Mouse (Mus musculus): ENCODE measurements around the gene Pdik1l. TPM values are rescaled to one million over a fixed set of nuclear protein-coding genes. Genes with fewer than 3 reads are reported as not detected.

Pdik1l gene
- total and polyA plus RNA-seq, 3 experiments: 4.0 to 53.2 (median 42.9) TPM

- peak overlapping the region; percentile 60; the same call in 1 of the 2 replicates for H3K4me3 ChIP-seq (ENCODE audit: low read depth, low read length)
These were observed 37.4 kb downstream of the Pdik1l start for GRCm38 (mm10) chr4:134250116-134250929.

DNA sequence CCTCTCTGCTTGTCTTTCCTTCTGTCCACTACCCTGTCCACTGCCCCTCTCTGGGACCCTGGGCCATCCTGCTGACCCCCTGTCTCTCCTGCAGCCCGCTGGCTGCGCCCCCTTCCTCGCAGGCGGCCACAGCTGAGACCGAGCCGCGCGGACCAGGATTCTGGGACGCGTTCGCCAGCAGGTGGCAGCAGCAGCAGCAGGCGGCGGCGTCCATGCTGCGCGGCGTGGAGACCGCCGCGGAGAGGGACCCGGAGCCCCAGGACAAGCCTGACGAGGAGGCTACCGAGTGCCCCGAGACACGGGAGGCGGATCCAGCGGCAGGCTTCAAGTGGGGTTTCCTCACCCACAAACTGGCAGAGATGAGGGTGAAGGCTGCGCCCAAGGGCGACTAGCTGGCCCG is 38.0 kb downstream of the Pdik1l start:
- DNase-seq (ENCODE audit: low spot score): peak; percentile 65
- H3K4me1 ChIP-seq (ENCODE audit: insufficient read depth, low read depth, low read length): peaks cover 39% of the 10 kb centered on the region

More at GRCm38 (mm10) chr4:134250116-134250929, 37.4 kb downstream of the Pdik1l start:
- Histone ChIP-seq H3K4me1 (ENCODE audit: insufficient read depth, low read depth, low read length) (peaks cover 36% of the 10 kb centered on the region), H3K9me3 (replicated peaks) (peaks cover 13% of the 10 kb centered on the region), H3K27me3 (ENCODE audit: insufficient read depth, low read length) (peaks cover 92% of the 10 kb centered on the region), H3K36me3 (replicated peaks) (no peaks in the 10 kb centered on the region)
- TF ChIP-seq GATA2 (IDR thresholded peaks at IDR 0.05; ENCODE audit: borderline replicate concordance, low read depth, low read length) (no peak), POLR2AphosphoS5 (IDR thresholded peaks at IDR 0.05; ENCODE audit: insufficient replicate concordance, low read depth, low read length) (no peak)
- ATAC-seq (ENCODE audit: extremely low read depth, insufficient number of reproducible peaks, low FRiP score, poor library complexity, severe bottlenecking): no peak
- DNase-seq (ENCODE audit: low spot score): no peak

DNA sequence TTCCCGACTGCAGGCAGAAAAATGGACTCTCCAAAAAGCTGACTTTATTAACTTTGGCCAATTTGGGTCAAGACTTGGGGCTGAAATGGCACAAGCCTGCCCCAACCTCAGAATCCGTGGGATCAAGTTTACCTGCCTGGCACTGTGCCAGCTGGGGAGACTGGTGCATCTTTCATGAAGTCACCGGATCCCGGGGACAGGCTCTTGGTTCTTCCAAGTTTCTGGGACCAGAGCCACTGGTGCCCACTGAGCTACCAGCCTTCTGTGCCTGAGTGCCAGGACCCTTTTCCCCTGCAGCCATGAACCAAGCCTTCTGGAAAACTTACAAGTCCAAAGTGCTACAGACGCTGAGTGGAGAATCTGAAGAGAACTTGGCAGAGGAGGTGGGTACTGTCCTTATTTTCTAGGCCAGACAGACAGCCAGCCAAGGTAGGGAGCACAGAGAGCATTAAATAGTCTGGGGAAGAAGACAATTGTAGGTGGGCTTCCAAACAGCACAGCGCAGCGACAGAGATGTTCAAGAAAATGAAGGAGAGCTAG is 40.9 kb downstream of the Pdik1l start, which contains the start of gene Gm30191:
Gene Gm30191, plus strand, starts transcription at position 217 of the 540 bp plus-strand sequence.
- ATAC-seq (ENCODE audit: extremely low read depth, insufficient number of reproducible peaks, low FRiP score, poor library complexity, severe bottlenecking): no peak
- TF ChIP-seq POLR2AphosphoS5 (IDR thresholded peaks at IDR 0.05; ENCODE audit: insufficient replicate concordance, low read depth, low read length) (no peak), GATA1 (IDR thresholded peaks at IDR 0.05; ENCODE audit: borderline replicate concordance, low read length) (no peak)
- Histone ChIP-seq H3K9me3 (replicated peaks) (peaks cover 10% of the 10 kb centered on the region), H3K27me3 (ENCODE audit: insufficient read depth, low read length) (peaks cover 58% of the 10 kb centered on the region), H3K4me1 (ENCODE audit: insufficient read depth, low read depth, low read length) (peaks cover 48% of the 10 kb centered on the region), H3K36me3 (replicated peaks) (peaks cover 20% of the 10 kb centered on the region), H3K4me3 (ENCODE audit: low read depth, low read length) (peak within 1 kb of the TSS; percentile 86; the same call in 1 of the 2 replicates)
- DNase-seq (ENCODE audit: low spot score): no peak

More for the DNA sequence above, 38.0 kb downstream of the Pdik1l start:
- Histone ChIP-seq H3K27me3 (ENCODE audit: insufficient read depth, low read length) (peaks cover 86% of the 10 kb centered on the region), H3K9me3 (replicated peaks) (peaks cover 13% of the 10 kb centered on the region), H3K4me3 (ENCODE audit: low read depth, low read length) (peak overlapping the region; percentile 60; the same call in 1 of the 2 replicates), H3K36me3 (replicated peaks) (peaks cover under 1% of the 10 kb centered on the region)
- ATAC-seq (ENCODE audit: extremely low read depth, insufficient number of reproducible peaks, low FRiP score, poor library complexity, severe bottlenecking): no peak
- TF ChIP-seq GATA2 (IDR thresholded peaks at IDR 0.05; ENCODE audit: borderline replicate concordance, low read depth, low read length): no peak
- 0 out of 2 replicates have a peak, but pooled peaks have one; percentile 10 for TF ChIP-seq CTCF (IDR thresholded peaks at IDR 0.05; ENCODE audit: low read depth, low read length)

GRCm38 (mm10) chr4:134246256-134246655 is 41.4 kb downstream of the Pdik1l start:
- TF ChIP-seq GATA2 (IDR thresholded peaks at IDR 0.05; ENCODE audit: borderline replicate concordance, low read depth, low read length) (no peak), CTCF (IDR thresholded peaks at IDR 0.05; ENCODE audit: low read depth, low read length) (no peak), TAL1 (conservative IDR thresholded peaks at IDR 0.05; ENCODE audit: low read depth, low read length) (no peak), POLR2AphosphoS5 (IDR thresholded peaks at IDR 0.05; ENCODE audit: insufficient replicate concordance, low read depth, low read length) (no peak), GATA1 (IDR thresholded peaks at IDR 0.05; ENCODE audit: borderline replicate concordance, low read length) (no peak)
- Histone ChIP-seq H3K27me3 (ENCODE audit: insufficient read depth, low read length) (peaks cover 52% of the 10 kb centered on the region), H3K9me3 (replicated peaks) (peaks cover 5% of the 10 kb centered on the region), H3K4me3 (ENCODE audit: low read depth, low read length) (no peak overlapping the region), H3K36me3 (replicated peaks) (peaks cover 20% of the 10 kb centered on the region), H3K4me1 (ENCODE audit: insufficient read depth, low read depth, low read length) (peaks cover 42% of the 10 kb centered on the region)
- no peak for DNase-seq (ENCODE audit: low spot score)
- no peak for ATAC-seq (ENCODE audit: extremely low read depth, insufficient number of reproducible peaks, low FRiP score, poor library complexity, severe bottlenecking)

DNA sequence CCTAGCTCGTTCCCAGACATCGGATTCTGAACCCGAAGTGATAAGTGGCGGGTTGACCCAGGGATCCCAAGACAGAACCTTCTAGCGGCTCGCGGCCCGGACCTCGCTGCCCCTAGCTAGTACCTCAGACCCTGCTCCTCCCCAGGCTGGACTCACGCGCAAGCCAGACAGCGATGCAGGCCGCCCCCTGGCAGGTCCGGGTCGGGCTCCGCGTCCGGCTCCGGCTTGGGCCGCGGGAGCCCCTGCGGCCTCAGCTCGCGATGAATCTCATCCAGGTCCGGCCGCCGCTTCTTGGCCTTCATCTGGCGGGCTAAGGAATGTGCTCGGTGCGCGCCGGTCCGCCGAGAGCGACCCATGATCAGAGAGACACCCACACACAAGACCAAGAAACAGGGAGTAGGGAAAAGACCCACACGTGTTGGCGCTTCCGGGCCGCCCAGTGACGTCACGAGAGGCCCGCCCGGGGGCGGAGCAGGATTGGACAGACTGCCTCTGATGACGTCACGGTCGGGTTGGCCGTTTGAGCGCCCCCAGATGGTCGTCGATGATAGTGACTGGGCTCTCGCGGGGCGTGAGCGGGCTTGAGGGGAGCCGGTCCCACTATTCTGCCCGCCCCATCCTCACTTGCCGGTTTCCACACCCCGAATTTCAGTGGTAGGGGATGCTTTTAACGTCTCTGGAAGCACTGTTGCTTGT is 42.4 kb downstream of the Pdik1l start, which contains the start of gene Zfp593:
Gene Zfp593, minus strand, starts transcription at position 445 of the 696 bp plus-strand sequence.
- ATAC-seq (ENCODE audit: extremely low read depth, insufficient number of reproducible peaks, low FRiP score, poor library complexity, severe bottlenecking) (peak; percentile 87), DNase-seq (ENCODE audit: low spot score) (peak; percentile 99)
- H3K4me1 ChIP-seq (ENCODE audit: insufficient read depth, low read depth, low read length): peaks cover 37% of the 10 kb centered on the region
- H3K9me3 ChIP-seq (replicated peaks): no peaks in the 10 kb centered on the region
- peaks cover 20% of the 10 kb centered on the region for H3K36me3 ChIP-seq (replicated peaks)
- TF ChIP-seq CTCF (IDR thresholded peaks at IDR 0.05; ENCODE audit: low read depth, low read length) (peak; percentile 47; the same call in 1 of the 2 replicates), GATA2 (IDR thresholded peaks at IDR 0.05; ENCODE audit: borderline replicate concordance, low read depth, low read length) (no peak)
- peak within 1 kb of the TSS; percentile 86 for H3K4me3 ChIP-seq (ENCODE audit: low read depth, low read length)
- peaks cover 43% of the 10 kb centered on the region for H3K27me3 ChIP-seq (ENCODE audit: insufficient read depth, low read length)

- peaks cover 20% of the 10 kb centered on the region for H3K36me3 ChIP-seq (replicated peaks)
- no peak for DNase-seq (ENCODE audit: low spot score)
- H3K9me3 ChIP-seq (replicated peaks): no peaks in the 10 kb centered on the region
- ATAC-seq (ENCODE audit: extremely low read depth, insufficient number of reproducible peaks, low FRiP score, poor library complexity, severe bottlenecking): no peak
- peaks cover 30% of the 10 kb centered on the region for H3K27me3 ChIP-seq (ENCODE audit: insufficient read depth, low read length)
- TF ChIP-seq CTCF (IDR thresholded peaks at IDR 0.05; ENCODE audit: low read depth, low read length) (no peak), POLR2AphosphoS5 (IDR thresholded peaks at IDR 0.05; ENCODE audit: insufficient replicate concordance, low read depth, low read length) (no peak), TAL1 (conservative IDR thresholded peaks at IDR 0.05; ENCODE audit: low read depth, low read length) (no peak), GATA1 (IDR thresholded peaks at IDR 0.05; ENCODE audit: borderline replicate concordance, low read length) (no peak), GATA2 (IDR thresholded peaks at IDR 0.05; ENCODE audit: borderline replicate concordance, low read depth, low read length) (no peak)
- peaks cover 30% of the 10 kb centered on the region for H3K4me1 ChIP-seq (ENCODE audit: insufficient read depth, low read depth, low read length)
- H3K4me3 ChIP-seq (ENCODE audit: low read depth, low read length): peak within 1 kb of the TSS; percentile 86
These were observed 44.0 kb downstream of the Pdik1l start, which contains the start of gene E130218I03Rik for GRCm38 (mm10) chr4:134243516-134244250. Gene E130218I03Rik (plus strand): TSS chr4:134243662.
